ENCODE assay signal across 12 mouse cellular contexts in genomic region chr3:14877251-14877909, GRCm38 (mm10). TPM values are rescaled to one million over a fixed set of nuclear protein-coding genes. Genes with fewer than 3 reads are reported as not detected.
A peak's percentile ranks its signal among the peaks of the same experiment; 100 is the strongest.
DNase-seq lines count a peak whose midpoint lies in the region; ATAC-seq and TF ChIP-seq lines count a peak whose summit lies in the region.
"Had no signal": no experiment of that assay in that cellular context is flagged by ENCODE, and none has a peak within 500 bp of the region (broad histone marks: within the 10 kb centered on the region; RNA-seq: fewer than 3 reads in every experiment).

No protein-coding gene starts in this region.

- no peak for DNase-seq in heart, adult 2 months
- DNase-seq in MEL (ENCODE audit: low read depth, low spot score), result peak; percentile 91
- no peak for DNase-seq in limb, embryonic 10.5 days (ENCODE audit: low spot score)
- no peak for DNase-seq in left cerebral cortex, postnatal 10 days (ENCODE audit: extremely low spot score in 1 of 2, low spot score in 2 of 2)
- DNase-seq: cerebellum, postnatal 25 days; gastrocnemius, postnatal 25 days; heart, postnatal 4 days; midbrain, embryonic 14.5 days had no signal

- peaks cover 6% of the 10 kb centered on the region for H3K4me1 ChIP-seq in heart, embryonic 15.5 days (replicated peaks)
- no peaks in the 10 kb centered on the region for H3K4me1 ChIP-seq in heart, adult 2 months (ENCODE audit: control insufficient read depth, insufficient read depth, low read length)
- H3K4me1 ChIP-seq in MEL (ENCODE audit: control insufficient read depth in 1 of 2, insufficient read depth in 2 of 2, low read length in 2 of 2), result peaks cover 25% of the 10 kb centered on the region in 2 experiments
- peaks cover 85% of the 10 kb centered on the region for H3K4me1 ChIP-seq in erythroblast, embryonic 14.5 days (ENCODE audit: control insufficient read depth)
- no peaks in the 10 kb centered on the region; the same call in 1 of the 2 replicates for H3K4me1 ChIP-seq in limb, embryonic 10.5 days
- H3K4me1 ChIP-seq in hindbrain, embryonic 16.5 days (ENCODE audit: control insufficient read depth, insufficient read depth, low read depth, low read length), result no peaks in the 10 kb centered on the region

- no peak overlapping the region for H3K9ac ChIP-seq in heart, embryonic 15.5 days
- H3K9ac ChIP-seq in heart, adult 2 months (ENCODE audit: low read depth, low read length), result no peak overlapping the region
- H3K9ac ChIP-seq in MEL (ENCODE audit: control insufficient read depth, low read depth, low read length, poor library complexity, severe bottlenecking), result peak overlapping the region; percentile 75
- H3K9ac ChIP-seq in hindbrain, embryonic 16.5 days (ENCODE audit: low read depth, low read length), result no peak overlapping the region

- H3K4me2 ChIP-seq in heart, embryonic 15.5 days, result no peak overlapping the region
- H3K4me2 ChIP-seq in hindbrain, embryonic 16.5 days (ENCODE audit: low read length), result no peak overlapping the region

- WGBS in heart, embryonic 15.5 days, result 47% methylated on average over 7 of the region's 7 CpGs
- 75% methylated on average over 7 of the region's 7 CpGs for WGBS in heart, adult 2 months
- 86% methylated on average over 7 of the region's 7 CpGs for WGBS in limb, embryonic 10.5 days
- WGBS in hindbrain, embryonic 16.5 days, result 92% methylated on average over 7 of the region's 7 CpGs

- TF ChIP-seq POLR2A in heart, adult 2 months (IDR thresholded peaks at IDR 0.05; ENCODE audit: insufficient read depth, low read depth, low read length), result no peak
- TF ChIP-seq POLR2A in MEL (IDR thresholded peaks at IDR 0.05; ENCODE audit: control insufficient read depth in 1 of 2, insufficient read depth in 1 of 2, low read depth in 1 of 2, low read length in 2 of 2, poor library complexity in 1 of 2), result 0 out of 4 replicates have a peak, but pooled peaks of 1 of the 2 experiments have one; percentile 36

- no peak for TF ChIP-seq EP300 in heart, adult 2 months (IDR thresholded peaks at IDR 0.05; ENCODE audit: insufficient read depth, low read depth, low read length)
- peak; percentile 91 to 93 for TF ChIP-seq EP300 in MEL (IDR thresholded peaks at IDR 0.05; ENCODE audit: low read depth in 1 of 2, low read length in 2 of 2)

- H3K9me3 ChIP-seq in heart, embryonic 15.5 days (replicated peaks), result no peaks in the 10 kb centered on the region
- no peaks in the 10 kb centered on the region for H3K9me3 ChIP-seq in MEL (replicated peaks; ENCODE audit: insufficient read depth, low read length)
- H3K9me3 ChIP-seq in erythroblast, embryonic 14.5 days (ENCODE audit: control insufficient read depth, low read length), result no peaks in the 10 kb centered on the region
- no peaks in the 10 kb centered on the region for H3K9me3 ChIP-seq in limb, embryonic 10.5 days (replicated peaks)
- H3K9me3 ChIP-seq in hindbrain, embryonic 16.5 days (ENCODE audit: control insufficient read depth, low read length), result no peaks in the 10 kb centered on the region

- H3K79me2 ChIP-seq in heart, adult 2 months (replicated peaks; ENCODE audit: control insufficient read depth, insufficient read depth, low read length), result no peaks in the 10 kb centered on the region
- peaks cover 2% of the 10 kb centered on the region for H3K79me2 ChIP-seq in MEL (ENCODE audit: control insufficient read depth, insufficient read depth, low read length, poor library complexity)

- intact Hi-C loops in heart, adult 2 months (cut with DNase I), result no loop called here
- intact Hi-C loops in left cerebral cortex, postnatal 10 days (cut with DNase I), result no loop called here

- H3K27me3 ChIP-seq in heart, embryonic 15.5 days, result no peaks in the 10 kb centered on the region
- H3K27me3 ChIP-seq in heart, adult 2 months (ENCODE audit: control insufficient read depth, insufficient read depth, low read length), result no peaks in the 10 kb centered on the region
- no peaks in the 10 kb centered on the region for H3K27me3 ChIP-seq in MEL (ENCODE audit: control insufficient read depth in 1 of 2, insufficient read depth in 2 of 2, low read length in 2 of 2)
- no peaks in the 10 kb centered on the region for H3K27me3 ChIP-seq in erythroblast, embryonic 14.5 days (ENCODE audit: control insufficient read depth)
- H3K27me3 ChIP-seq in limb, embryonic 10.5 days (ENCODE audit: low read depth, poor library complexity, severe bottlenecking), result no peaks in the 10 kb centered on the region
- H3K27me3 ChIP-seq in hindbrain, embryonic 16.5 days (replicated peaks; ENCODE audit: control insufficient read depth, insufficient read depth, low read length), result no peaks in the 10 kb centered on the region

- H3K4me3 ChIP-seq in heart, embryonic 15.5 days, result no peak overlapping the region
- H3K4me3 ChIP-seq in heart, adult 2 months, result no peak overlapping the region
- peak overlapping the region in 1 of 2 experiments; percentile 10; a peak in 3 of 4 replicates for H3K4me3 ChIP-seq in MEL (ENCODE audit: control insufficient read depth in 1 of 2, insufficient read depth in 1 of 2, low read depth in 2 of 2, low read length in 2 of 2)
- H3K4me3 ChIP-seq in erythroblast, embryonic 14.5 days (replicated peaks), result peak overlapping the region; percentile 49
- no peak overlapping the region for H3K4me3 ChIP-seq in limb, embryonic 10.5 days
- H3K4me3 ChIP-seq in hindbrain, embryonic 16.5 days (ENCODE audit: low read length), result no peak overlapping the region

- no peak for ATAC-seq in heart, embryonic 15.5 days (replicated peaks; ENCODE audit: insufficient number of reproducible peaks, insufficient read depth, low FRiP score, low read depth)
- peak; percentile 39; the same call in 1 of the 2 replicates for ATAC-seq in megakaryocyte, adult 5-6 weeks (ENCODE audit: poor library complexity, severe bottlenecking)
- no peak for ATAC-seq in hindbrain, embryonic 16.5 days

- no peak for TF ChIP-seq RAD21 in MEL (IDR thresholded peaks at IDR 0.05; ENCODE audit: low read depth, low read length)

- H3K36me3 ChIP-seq in heart, embryonic 15.5 days, result no peaks in the 10 kb centered on the region
- no peaks in the 10 kb centered on the region for H3K36me3 ChIP-seq in heart, adult 2 months (ENCODE audit: control insufficient read depth, insufficient read depth, low read length)
- peaks cover 0 to 31% of the 10 kb centered on the region in 2 experiments; a peak in 2 of 4 replicates for H3K36me3 ChIP-seq in MEL (ENCODE audit: control insufficient read depth in 1 of 2, insufficient read depth in 2 of 2, low read length in 2 of 2)
- H3K36me3 ChIP-seq in erythroblast, embryonic 14.5 days (ENCODE audit: control insufficient read depth), result peaks cover 8% of the 10 kb centered on the region
- no peaks in the 10 kb centered on the region for H3K36me3 ChIP-seq in limb, embryonic 10.5 days
- H3K36me3 ChIP-seq in hindbrain, embryonic 16.5 days (ENCODE audit: control insufficient read depth, insufficient read depth, low read length), result no peaks in the 10 kb centered on the region

- no peak for TF ChIP-seq CTCF in heart, adult 2 months (IDR thresholded peaks at IDR 0.05)
- no peak for TF ChIP-seq CTCF in MEL (IDR thresholded peaks at IDR 0.05 in 2 of 3, conservative IDR thresholded peaks at IDR 0.05 in 1 of 3; ENCODE audit: control insufficient read depth in 1 of 3, insufficient read depth in 1 of 3, low read depth in 2 of 3, low read length in 3 of 3, poor library complexity in 1 of 3, severe bottlenecking in 1 of 3)

- 0 out of 2 replicates have a peak overlapping the region, but pooled peaks have one; percentile 12 for H3K27ac ChIP-seq in heart, embryonic 15.5 days
- no peak overlapping the region for H3K27ac ChIP-seq in heart, adult 2 months
- H3K27ac ChIP-seq in MEL (ENCODE audit: control insufficient read depth, low read depth, low read length), result peak overlapping the region; percentile 100
- H3K27ac ChIP-seq in limb, embryonic 10.5 days, result no peak overlapping the region
- no peak overlapping the region for H3K27ac ChIP-seq in hindbrain, embryonic 16.5 days (ENCODE audit: low read depth, low read length)

TF ChIP-seq in MEL, 35 proteins besides CTCF, POLR2A, EP300 and RAD21 (continues in another document):
- TF ChIP-seq MXI1 (IDR thresholded peaks at IDR 0.05; ENCODE audit: low read depth, low read length) (peak; percentile 61; the same call in 1 of the 2 replicates), ELF1 (IDR thresholded peaks at IDR 0.05; ENCODE audit: low read depth, low read length) (0 out of 2 replicates have a peak, but pooled peaks have one; percentile 12), HCFC1 (IDR thresholded peaks at IDR 0.05; ENCODE audit: low read depth, low read length) (0 out of 2 replicates have a peak, but pooled peaks have one; percentile 26), MAX (IDR thresholded peaks at IDR 0.05; ENCODE audit: low read length) (peak; percentile 56; the same call in 1 of the 2 replicates), KAT2A (conservative IDR thresholded peaks at IDR 0.05; ENCODE audit: low read depth, low read length) (peak; percentile 33)

RNA-seq across cellular contexts. Expression of gene Car2, which starts 8.7 kb away (rescaled TPM):
- 53.3 and 79.5 TPM in 2 replicates for polyA plus RNA-seq in heart, embryonic 15.5 days (2015; fragmentation: Nextera tagmentation; extraction: Ambion mirVana)
- total RNA-seq in heart, adult 2 months (2021), result 1 to 10 TPM; 6.8 to 7.8 TPM
- 12.3 and 24.3 TPM in 2 replicates for polyA plus RNA-seq in heart, adult 2 months (2012; rRNA removed)
- 235 and 397 TPM in 2 replicates for total RNA-seq in MEL (2012; rRNA removed)
- polyA plus RNA-seq in MEL (2012; ENCODE audit: insufficient read depth in 1 of 2, insufficient read length in 2 of 2, low read depth in 1 of 2, low replicate concordance in 2 of 2, missing spikeins in 1 of 2), result 100 to 1,000 TPM; 109 to 369 TPM
- 122 and 268 TPM in 2 replicates for polyA plus RNA-seq in erythroblast, embryonic 14.5 days (2012)
- total RNA-seq in megakaryocyte, adult 5-6 weeks (2015), result 31.5 and 53.6 TPM in 2 replicates
- 25.5 and 51.5 TPM in 2 replicates for total RNA-seq in megakaryocyte, adult 5-6 weeks (2017)
- 65.2 and 70.5 TPM in 2 replicates for polyA plus RNA-seq in limb, embryonic 10.5 days (2016; fragmentation: Nextera tagmentation; extraction: Ambion mirVana)
- 52.2 and 65.5 TPM in 2 replicates for polyA plus RNA-seq in hindbrain, embryonic 16.5 days (2015; fragmentation: Nextera tagmentation; extraction: Ambion mirVana)
- total RNA-seq in left cerebral cortex, postnatal 10 days (2021), result 10 to 100 TPM; 49.6 to 51.3 TPM

RNA-seq across cellular contexts. Expression of gene Car3, which starts 14.1 kb away (rescaled TPM):
- polyA plus RNA-seq in heart, embryonic 15.5 days (2015; fragmentation: Nextera tagmentation; extraction: Ambion mirVana), result 6.1 and 8.2 TPM in 2 replicates
- total RNA-seq in heart, adult 2 months (2021), result 10 to 100 TPM; 34.4 to 82.7 TPM
- polyA plus RNA-seq in heart, adult 2 months (2012; rRNA removed), result 114 and 259 TPM in 2 replicates
- total RNA-seq in MEL (2012; rRNA removed), result 1.7 and 1.8 TPM in 2 replicates
- polyA plus RNA-seq in MEL (2012; ENCODE audit: insufficient read depth in 1 of 2, insufficient read length in 2 of 2, low read depth in 1 of 2, low replicate concordance in 2 of 2, missing spikeins in 1 of 2), result 1 to 10 TPM in 1 of 2 experiments, not detected in 1; 4.9 TPM
- 0.10 and 0.23 TPM in 2 replicates for polyA plus RNA-seq in erythroblast, embryonic 14.5 days (2012)
- total RNA-seq in megakaryocyte, adult 5-6 weeks (2015), result 0.64 TPM in 1 of 2 replicates, not detected in the other
- 0.07 TPM in 1 of 2 replicates, not detected in the other for total RNA-seq in megakaryocyte, adult 5-6 weeks (2017)
- 1.6 and 2.1 TPM in 2 replicates for polyA plus RNA-seq in limb, embryonic 10.5 days (2016; fragmentation: Nextera tagmentation; extraction: Ambion mirVana)
- polyA plus RNA-seq in hindbrain, embryonic 16.5 days (2015; fragmentation: Nextera tagmentation; extraction: Ambion mirVana), result 3.3 and 14.8 TPM in 2 replicates
- 1 to 10 TPM; 1.5 to 1.6 TPM for total RNA-seq in left cerebral cortex, postnatal 10 days (2021)

Comparison
In these comparisons a context has a peak if more than half of its experiments do, and no peak if none do; other contexts are left out.
1. H3K27ac ChIP-seq: peak in heart, embryonic 15.5 days (single experiment) and MEL (single experiment); none in heart, adult 2 months (single experiment), limb, embryonic 10.5 days (single experiment) and hindbrain, embryonic 16.5 days (single experiment).